Mouse (Mus musculus) erythroblast, embryonic 14.5 days (primary cell): ENCODE results near the gene Klhdc10.

Experiments
- GATA1 ChIP-seq: IDR thresholded peaks from 2 replicates; pipeline ENCODE4 v1.6.1; 2012; ENCODE audit warnings: low read length, inconsistent platforms, mixed read lengths
- TAL1 ChIP-seq: IDR thresholded peaks from 3 replicates; pipeline ENCODE4 v1.6.1; 2012; ENCODE audit warnings: low read length, inconsistent platforms, mixed read lengths

GRCm38 (mm10) chr6:30468058-30468457 lies 66.4 kb downstream of the Klhdc10 start:
- TF ChIP-seq GATA1 (no peak), TAL1 (no peak)
